Mouse (Mus musculus): ENCODE measurements at regions not wholly inside any gene's neighbourhood (a gene's known extent, or its start where the extent isn't known, plus 50 kb on each side); places are given as distances from the start of the nearest gene placed in this dataset.

DNA sequence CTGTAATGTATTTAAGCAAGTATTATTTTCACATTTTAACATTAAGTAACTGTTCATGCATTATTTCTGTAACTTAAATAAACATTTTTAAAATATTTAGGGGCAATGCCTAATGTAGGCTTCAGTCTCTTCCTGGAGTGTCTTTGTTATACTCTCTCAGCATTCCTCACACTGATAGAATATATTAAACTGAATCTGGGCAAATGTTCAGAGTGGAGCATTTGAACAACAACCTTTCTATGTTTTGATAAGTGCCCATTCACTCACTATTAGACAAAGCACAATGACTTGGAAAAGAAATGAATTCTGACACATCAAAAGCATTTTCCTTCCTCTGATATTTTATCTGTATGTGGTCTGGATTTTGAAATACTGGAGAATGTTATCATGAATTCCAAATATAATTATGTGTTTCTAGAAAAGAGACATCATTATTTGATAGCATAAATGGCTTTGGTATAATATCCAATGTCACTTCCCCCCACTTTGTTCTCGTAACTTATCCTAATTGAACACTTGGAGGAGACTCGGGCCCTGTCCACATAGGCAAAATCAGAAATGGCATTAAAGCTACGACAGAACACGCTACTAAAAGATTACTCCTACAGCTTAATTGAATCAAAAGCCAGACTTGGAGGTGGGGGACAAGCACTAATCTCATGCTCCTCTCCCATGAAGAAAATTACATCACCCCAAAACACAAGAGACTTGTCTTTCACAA is 127.1 kb upstream of the Spred2 start:
- TF ChIP-seq EP300 (IDR thresholded peaks at IDR 0.05; ENCODE audit: low read depth) (no peak), CTCF (IDR thresholded peaks at IDR 0.05; ENCODE audit: low read depth) (no peak)
- no peaks in the 10 kb centered on the region for H3K4me1 ChIP-seq (replicated peaks; ENCODE audit: control insufficient read depth in 2 of 2, insufficient read depth in 2 of 2, low read length in 1 of 2)
- WGBS (ENCODE audit: insufficient replicate concordance): 62% methylated on average over 4 of the region's 4 CpGs
- DNase-seq (ENCODE audit: low read depth in 3 of 3, low spot score in 3 of 3): no peak
- no peak overlapping the region for H3K4me2 ChIP-seq (ENCODE audit: low read depth)
- no peak overlapping the region for H3K27ac ChIP-seq
- H3K27me3 ChIP-seq (ENCODE audit: control insufficient read depth, insufficient read depth, low read length): no peaks in the 10 kb centered on the region
- H3K9ac ChIP-seq (replicated peaks): no peak overlapping the region
- H3K9me3 ChIP-seq (ENCODE audit: control insufficient read depth, low read length): no peaks in the 10 kb centered on the region
- H3K4me3 ChIP-seq (ENCODE audit: insufficient read depth in 1 of 2, low read depth in 2 of 2, low read length in 2 of 2): no peak overlapping the region
- H3K36me3 ChIP-seq (replicated peaks; ENCODE audit: control insufficient read depth, insufficient read depth, low read depth): no peaks in the 10 kb centered on the region
- ATAC-seq (ENCODE audit: insufficient read depth): no peak

DNA sequence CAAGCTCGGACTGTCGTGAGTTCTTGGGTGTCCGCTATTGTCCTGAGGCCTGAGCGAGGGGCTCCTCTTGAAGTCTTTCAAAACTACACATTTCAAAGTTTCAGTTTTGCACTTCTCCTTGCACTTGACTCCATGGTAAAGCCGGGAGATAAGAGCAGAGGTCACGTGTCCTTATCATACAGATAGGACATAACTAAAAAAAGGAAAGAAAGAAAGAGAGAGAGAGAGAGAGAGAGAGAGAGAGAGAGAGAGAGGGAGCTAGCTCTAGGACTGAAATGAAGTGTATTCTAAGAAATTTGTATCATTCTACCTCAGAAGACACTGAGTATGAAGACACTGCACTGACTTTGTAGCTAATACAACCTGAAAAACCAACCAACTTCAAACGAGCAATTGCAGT is 114.8 kb upstream of the Spred2 start:
- no peak overlapping the region for H3K27ac ChIP-seq
- WGBS (ENCODE audit: insufficient replicate concordance): 49% methylated on average over 7 of the region's 7 CpGs
- H3K4me1 ChIP-seq (replicated peaks; ENCODE audit: control insufficient read depth in 2 of 2, insufficient read depth in 2 of 2, low read length in 1 of 2): no peaks in the 10 kb centered on the region
- no peak overlapping the region for H3K9ac ChIP-seq (replicated peaks)
- ATAC-seq (ENCODE audit: insufficient read depth) (no peak), DNase-seq (ENCODE audit: low read depth in 3 of 3, low spot score in 3 of 3) (no peak)
- no peak overlapping the region for H3K4me2 ChIP-seq (ENCODE audit: low read depth)
- no peaks in the 10 kb centered on the region for H3K36me3 ChIP-seq (replicated peaks; ENCODE audit: control insufficient read depth, insufficient read depth, low read depth)
- H3K4me3 ChIP-seq (ENCODE audit: insufficient read depth in 1 of 2, low read depth in 2 of 2, low read length in 2 of 2): no peak overlapping the region
- no peaks in the 10 kb centered on the region for H3K27me3 ChIP-seq (ENCODE audit: control insufficient read depth, insufficient read depth, low read length)
- H3K9me3 ChIP-seq (ENCODE audit: control insufficient read depth, low read length): no peaks in the 10 kb centered on the region
- TF ChIP-seq EP300 (IDR thresholded peaks at IDR 0.05; ENCODE audit: low read depth) (no peak), CTCF (IDR thresholded peaks at IDR 0.05; ENCODE audit: low read depth) (no peak)

GRCm38 (mm10) chr11:19811271-19811991 is 112.7 kb upstream of the Spred2 start:
- Histone ChIP-seq H3K4me3 (ENCODE audit: insufficient read depth in 1 of 2, low read depth in 2 of 2, low read length in 2 of 2) (no peak overlapping the region), H3K4me2 (ENCODE audit: low read depth) (no peak overlapping the region), H3K27ac (no peak overlapping the region), H3K9ac (replicated peaks) (no peak overlapping the region), H3K9me3 (ENCODE audit: control insufficient read depth, low read length) (no peaks in the 10 kb centered on the region), H3K27me3 (ENCODE audit: control insufficient read depth, insufficient read depth, low read length) (no peaks in the 10 kb centered on the region), H3K4me1 (replicated peaks; ENCODE audit: control insufficient read depth in 2 of 2, insufficient read depth in 2 of 2, low read length in 1 of 2) (no peaks in the 10 kb centered on the region), H3K36me3 (replicated peaks; ENCODE audit: control insufficient read depth, insufficient read depth, low read depth) (no peaks in the 10 kb centered on the region)
- TF ChIP-seq CTCF (IDR thresholded peaks at IDR 0.05; ENCODE audit: low read depth): no peak
- TF ChIP-seq EP300 (IDR thresholded peaks at IDR 0.05; ENCODE audit: low read depth): no peak
- WGBS (ENCODE audit: insufficient replicate concordance): 26% methylated on average over 12 of the region's 12 CpGs
- no peak for ATAC-seq (ENCODE audit: insufficient read depth)
- DNase-seq (ENCODE audit: low read depth in 3 of 3, low spot score in 3 of 3): no peak

DNA sequence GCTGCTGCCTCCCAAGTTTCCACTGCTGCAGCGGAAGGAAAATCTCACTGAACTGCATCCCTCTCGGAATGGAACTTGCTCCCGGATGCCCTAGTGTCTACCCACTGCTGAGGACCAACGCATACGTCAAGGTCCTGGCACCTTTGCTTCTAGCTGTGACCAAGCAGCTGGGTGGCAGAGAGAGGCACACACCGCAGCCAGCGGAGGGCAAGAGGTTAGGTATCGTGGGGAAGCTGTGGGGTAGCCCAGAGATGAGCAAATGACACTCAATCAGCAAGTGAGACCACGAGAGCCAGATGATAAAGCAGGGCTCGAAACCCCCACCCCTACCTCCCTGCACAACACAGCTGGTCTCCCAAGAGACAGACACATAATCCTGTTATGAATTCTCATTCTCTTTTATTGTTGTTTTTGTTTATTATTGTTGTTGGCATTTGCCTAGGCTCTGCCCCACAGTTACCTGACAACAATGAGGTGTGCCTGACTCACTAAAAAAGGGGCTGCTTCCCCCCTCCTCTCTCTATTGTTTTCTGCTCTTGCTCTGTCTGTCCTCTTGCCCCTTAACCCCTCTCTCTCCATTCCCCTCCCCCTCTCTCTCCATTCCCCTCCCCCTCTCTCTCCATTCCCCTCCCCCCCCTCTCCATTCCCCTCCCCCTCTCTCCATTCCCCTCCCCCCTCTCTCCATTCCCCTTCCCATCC is 112.0 kb upstream of the Spred2 start:
- Histone ChIP-seq H3K27me3 (ENCODE audit: control insufficient read depth, insufficient read depth, low read length) (no peaks in the 10 kb centered on the region), H3K4me2 (ENCODE audit: low read depth) (no peak overlapping the region)
- 28% methylated on average over 10 of the region's 10 CpGs for WGBS (ENCODE audit: insufficient replicate concordance)

DNA sequence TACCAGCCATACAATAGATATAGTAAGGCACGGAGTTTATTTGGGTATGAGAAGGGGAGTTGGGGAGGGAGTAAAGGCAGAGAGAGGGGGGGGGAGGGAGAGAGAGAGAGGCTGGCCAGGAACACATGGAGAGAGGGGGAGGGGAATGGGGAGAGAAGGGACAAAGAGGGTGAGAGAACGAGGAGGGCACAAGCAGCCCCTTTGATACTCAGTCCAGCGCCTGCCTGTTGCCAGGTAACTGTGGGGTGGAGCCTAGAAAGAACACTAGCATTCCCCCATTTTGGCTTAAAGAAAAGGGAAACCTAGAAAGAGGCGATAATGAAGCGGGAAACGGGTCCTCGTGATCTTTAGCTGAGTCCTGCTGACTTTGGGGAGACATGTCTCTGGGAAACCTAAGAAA is 110.6 kb upstream of the Spred2 start:
- no peaks in the 10 kb centered on the region for H3K36me3 ChIP-seq (replicated peaks; ENCODE audit: control insufficient read depth, insufficient read depth, low read depth)
- WGBS (ENCODE audit: insufficient replicate concordance): 54% methylated on average over 7 of the region's 7 CpGs
- no peak for ATAC-seq (ENCODE audit: insufficient read depth)
- H3K27ac ChIP-seq: no peak overlapping the region
- no peak overlapping the region for H3K4me2 ChIP-seq (ENCODE audit: low read depth)
- H3K4me3 ChIP-seq (ENCODE audit: insufficient read depth in 1 of 2, low read depth in 2 of 2, low read length in 2 of 2): no peak overlapping the region
- no peak for TF ChIP-seq CTCF (IDR thresholded peaks at IDR 0.05; ENCODE audit: low read depth)
- TF ChIP-seq EP300 (IDR thresholded peaks at IDR 0.05; ENCODE audit: low read depth): no peak
- no peaks in the 10 kb centered on the region for H3K27me3 ChIP-seq (ENCODE audit: control insufficient read depth, insufficient read depth, low read length)
- DNase-seq (ENCODE audit: low read depth in 3 of 3, low spot score in 3 of 3): no peak
- no peaks in the 10 kb centered on the region for H3K4me1 ChIP-seq (replicated peaks; ENCODE audit: control insufficient read depth in 2 of 2, insufficient read depth in 2 of 2, low read length in 1 of 2)
- no peaks in the 10 kb centered on the region for H3K9me3 ChIP-seq (ENCODE audit: control insufficient read depth, low read length)
- no peak overlapping the region for H3K9ac ChIP-seq (replicated peaks)

More for the DNA sequence above, 112.0 kb upstream of the Spred2 start:
- Histone ChIP-seq H3K9ac (replicated peaks) (no peak overlapping the region), H3K9me3 (ENCODE audit: control insufficient read depth, low read length) (no peaks in the 10 kb centered on the region), H3K4me3 (ENCODE audit: insufficient read depth in 1 of 2, low read depth in 2 of 2, low read length in 2 of 2) (no peak overlapping the region), H3K36me3 (replicated peaks; ENCODE audit: control insufficient read depth, insufficient read depth, low read depth) (no peaks in the 10 kb centered on the region), H3K27ac (no peak overlapping the region), H3K4me1 (replicated peaks; ENCODE audit: control insufficient read depth in 2 of 2, insufficient read depth in 2 of 2, low read length in 1 of 2) (no peaks in the 10 kb centered on the region)
- no peak for TF ChIP-seq EP300 (IDR thresholded peaks at IDR 0.05; ENCODE audit: low read depth)
- no peak for TF ChIP-seq CTCF (IDR thresholded peaks at IDR 0.05; ENCODE audit: low read depth)
- ATAC-seq (ENCODE audit: insufficient read depth) (no peak), DNase-seq (ENCODE audit: low read depth in 3 of 3, low spot score in 3 of 3) (no peak)

Measured in liver, embryonic 14.5 days (tissue).